Mouse (Mus musculus) megakaryocyte, embryonic 14.5 days (primary cell): ENCODE measurements at regions not wholly inside any gene's neighbourhood (a gene's known extent, or its start where the extent isn't known, plus 50 kb on each side); places are given as distances from the start of the nearest gene placed in this dataset.

Experiments
- FLI1 ChIP-seq: IDR thresholded peaks from 2 replicates; pipeline ENCODE4 v1.6.1; 2012; ENCODE audit warnings: low read length, inconsistent platforms, mixed read lengths
- GATA1 ChIP-seq: IDR thresholded peaks from 3 replicates; pipeline ENCODE4 v1.6.1; 2012; ENCODE audit warnings: mixed read lengths, low read length, inconsistent platforms, borderline replicate concordance

- TF ChIP-seq GATA1 (no peak), FLI1 (no peak)
Measured at GRCm38 (mm10) chr11:34975771-34976302, 142.4 kb upstream of the Spdl1 start.
